Mouse (Mus musculus) hindlimb bud, embryonic 11.5 days (tissue): ENCODE measurements around the gene Angptl3.

Experiments used
- DNase-seq: peaks from one replicate; pipeline ENCODE4 v3.0.0-alpha.2; 2012; ENCODE audit warnings: low read depth, low spot score; ENCODE audit errors: extremely low spot score

The Angptl3 gene

GRCm38 (mm10) chr4:99030686-99031085 lies at the start of gene Angptl3:
Gene Angptl3 (plus strand): TSS chr4:99030954.
- no peak for DNase-seq

- no peak for DNase-seq
Observed at GRCm38 (mm10) chr4:98984701-98985100, 46.1 kb upstream of the Angptl3 start.

GRCm38 (mm10) chr4:98993491-98993890 lies 37.3 kb upstream of the Angptl3 start:
- no peak for DNase-seq

- DNase-seq = no peak
Observed at GRCm38 (mm10) chr4:99005574-99005973, 25.2 kb upstream of the Angptl3 start.

- no peak for DNase-seq
Observed at GRCm38 (mm10) chr4:99006319-99006718, 24.4 kb upstream of the Angptl3 start.

GRCm38 (mm10) chr4:99011039-99011438 lies 19.7 kb upstream of the Angptl3 start:
- no peak for DNase-seq

- DNase-seq = no peak
Observed at GRCm38 (mm10) chr4:99022221-99022620, 8.5 kb upstream of the Angptl3 start.

- no peak for DNase-seq
Observed at GRCm38 (mm10) chr4:99028377-99028776, 2.4 kb upstream of the Angptl3 start.

- DNase-seq = no peak
Observed at GRCm38 (mm10) chr4:99032921-99033320, 2.2 kb downstream of the Angptl3 start.

- no peak for DNase-seq
Observed at GRCm38 (mm10) chr4:99044854-99045253, 14.1 kb downstream of the Angptl3 start.

- no peak for DNase-seq
Observed at GRCm38 (mm10) chr4:99046471-99046870, 15.7 kb downstream of the Angptl3 start.

GRCm38 (mm10) chr4:99048581-99048980 lies 17.8 kb downstream of the Angptl3 start:
- no peak for DNase-seq

- DNase-seq = peak; percentile 22
Observed at GRCm38 (mm10) chr4:99064524-99064923, 33.8 kb downstream of the Angptl3 start.

- no peak for DNase-seq
Observed at GRCm38 (mm10) chr4:99068806-99069205, 38.1 kb downstream of the Angptl3 start.

- DNase-seq = no peak
Observed at GRCm38 (mm10) chr4:99078005-99078404, 47.3 kb downstream of the Angptl3 start.

GRCm38 (mm10) chr4:99081169-99081568 lies 50.4 kb downstream of the Angptl3 start:
- DNase-seq = no peak

- DNase-seq = no peak
Observed at GRCm38 (mm10) chr4:99083862-99084261, 53.1 kb downstream of the Angptl3 start.

- no peak for DNase-seq
Observed at GRCm38 (mm10) chr4:99087760-99088485, 57.2 kb downstream of the Angptl3 start.

- no peak for DNase-seq
Observed at GRCm38 (mm10) chr4:99091151-99091701, 60.5 kb downstream of the Angptl3 start.

- no peak for DNase-seq
Observed at GRCm38 (mm10) chr4:99091777-99092176, 61.0 kb downstream of the Angptl3 start.
